Mouse (Mus musculus): ENCODE data around the gene Gpc6.

DNA sequence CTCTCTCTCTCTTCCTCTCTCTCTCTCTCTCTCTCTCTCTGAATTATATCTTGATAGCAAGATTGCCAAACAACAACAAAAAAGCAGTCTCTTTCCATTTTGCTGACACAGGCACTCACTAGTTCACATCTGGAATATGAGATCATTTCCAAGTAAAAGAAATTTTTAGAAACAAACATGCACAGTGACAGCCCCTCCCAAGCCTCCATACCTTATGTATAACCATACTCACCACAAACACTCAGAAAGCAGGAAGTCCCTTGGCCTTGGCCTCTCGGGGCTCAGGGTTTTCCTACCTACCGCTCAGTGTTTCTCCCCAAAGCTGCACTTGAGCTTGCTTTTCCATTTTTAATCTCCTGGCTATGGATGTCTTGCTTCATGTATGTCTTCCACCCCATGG, 52.1 kb downstream of the Gpc6 start:
- TF ChIP-seq CTCF (conservative IDR thresholded peaks at IDR 0.05 in 1 of 2, IDR thresholded peaks at IDR 0.05 in 1 of 2; ENCODE audit: low read depth in 2 of 2, low read length in 2 of 2) (no peak), HCFC1 (IDR thresholded peaks at IDR 0.05; ENCODE audit: low read depth, low read length) (no peak), MAZ (IDR thresholded peaks at IDR 0.05; ENCODE audit: low read depth, low read length) (no peak), UBTF (IDR thresholded peaks at IDR 0.05; ENCODE audit: low read depth, low read length) (no peak), TCF12 (IDR thresholded peaks at IDR 0.05; ENCODE audit: low read depth, low read length) (no peak), EP300 (IDR thresholded peaks at IDR 0.05; ENCODE audit: low read length) (0 out of 2 replicates have a peak, but pooled peaks have one; percentile 22), BHLHE40 (IDR thresholded peaks at IDR 0.05; ENCODE audit: low read depth, low read length) (no peak)

Data from CH12.LX (cell line).